Mouse (Mus musculus) heart, postnatal 36 days (tissue): ENCODE results near the gene Svop. TPM values are rescaled to one million over a fixed set of nuclear protein-coding genes. Genes with fewer than 3 reads are reported as not detected.
A peak's percentile ranks its signal among the peaks of the same experiment; 100 is the strongest.

Experiments used
- DNase-seq, 2 experiments: peaks; one replicate each; pipeline ENCODE4 v3.0.0; 2021 to 2022
- intact Hi-C: fragments of 180-260 bp; cut with DNase I; formaldehyde crosslinking; loops from one replicate; pipeline ENCODE4 v1.15.1; 2025
- total RNA-seq, 2 experiments: library from RNA; stranded (reverse); gene quantifications; 2 replicates each; pipeline ENCODE4 v1.2.3; 2021

Gene Svop
- total RNA-seq, 2 experiments from 2014 or later = not detected

DNA sequence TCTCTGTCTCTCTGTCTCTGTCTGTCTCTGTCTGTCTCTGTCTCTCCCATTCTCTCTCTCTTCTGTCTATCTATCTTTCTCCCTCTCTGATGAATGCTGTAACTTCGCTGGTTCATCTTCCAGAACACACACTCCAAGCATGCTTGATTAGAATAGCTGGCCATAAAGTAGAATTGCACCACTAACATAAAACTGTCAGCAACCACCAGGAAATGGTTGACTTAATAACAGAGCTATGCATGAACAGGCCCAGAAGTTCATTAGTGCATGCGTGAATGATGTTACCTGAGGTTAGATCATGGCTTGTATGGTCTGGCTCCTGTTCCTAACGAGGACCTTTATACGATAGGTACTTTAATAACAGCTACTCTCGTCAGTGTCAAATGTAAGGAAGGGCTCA lies 86.3 kb downstream of the Svop start:
- intact Hi-C loops = no loop called here
- DNase-seq = no peak

DNA sequence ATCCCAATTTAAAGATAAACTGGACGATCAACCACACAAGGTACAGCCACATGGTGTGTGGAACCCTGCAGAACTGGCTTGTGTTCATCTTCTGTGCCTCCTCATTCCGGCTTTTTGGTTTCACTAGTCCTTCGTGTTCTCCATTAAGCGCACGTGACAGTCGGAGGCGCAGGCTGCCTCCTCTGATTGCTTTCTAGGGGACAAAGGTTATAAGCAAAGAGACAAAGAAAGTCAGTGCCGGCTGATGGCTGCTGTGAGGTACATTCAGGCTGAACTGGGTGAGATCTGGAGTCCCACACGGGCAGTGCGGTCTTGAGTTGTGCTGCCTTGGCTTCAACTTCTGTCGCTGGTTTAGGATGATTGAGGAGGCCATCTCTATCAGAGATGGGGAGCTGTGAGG lies 86.8 kb downstream of the Svop start:
- intact Hi-C loops = no loop called here
- DNase-seq = no peak

DNA sequence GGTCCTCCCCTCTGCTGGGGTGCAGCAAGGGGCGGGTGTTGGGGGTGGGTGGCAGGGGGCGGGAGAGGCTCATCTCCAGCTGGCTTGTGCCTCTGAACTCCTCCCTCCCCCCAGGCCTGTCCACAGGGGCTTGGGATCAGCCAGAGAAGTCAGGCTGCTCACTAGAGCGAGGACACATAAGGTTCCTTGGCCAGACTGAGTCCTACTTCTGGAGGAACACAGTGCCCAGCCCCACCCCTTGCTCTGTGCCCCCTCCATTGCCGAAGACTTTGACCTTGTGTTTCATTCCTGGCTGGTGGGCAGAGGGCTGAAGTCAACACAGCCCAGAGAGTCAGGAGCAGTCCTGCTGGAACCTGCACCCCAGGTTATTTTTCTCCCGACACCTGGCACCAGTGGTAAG lies 87.8 kb downstream of the Svop start, which contains the start of gene Dao:
Dao (plus strand) TSS at position 162 of the 400 bp plus-strand sequence.
- DNase-seq = no peak
- intact Hi-C loops = no loop called here

DNA sequence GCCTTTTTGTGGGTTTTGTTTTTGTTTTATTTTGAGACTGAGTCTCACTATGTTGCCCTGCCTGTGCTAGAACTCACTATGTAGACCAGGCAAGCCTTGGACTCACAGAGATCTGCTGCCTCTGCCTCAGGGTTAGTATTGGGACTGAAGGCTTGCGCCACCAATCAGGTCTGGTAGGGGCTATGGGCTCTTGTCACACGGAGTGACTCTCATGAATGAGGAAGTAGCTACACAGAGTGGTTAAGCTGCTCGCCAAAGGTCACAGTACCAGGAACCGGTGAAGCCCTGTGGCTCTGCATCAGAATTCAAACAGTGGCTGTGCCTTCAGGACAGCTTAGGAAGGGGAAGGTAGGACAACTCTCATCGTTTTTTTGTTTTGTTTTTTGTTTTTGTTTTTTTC lies 92.0 kb downstream of the Svop start:
- intact Hi-C loops = no loop called here
- DNase-seq = no peak

DNA sequence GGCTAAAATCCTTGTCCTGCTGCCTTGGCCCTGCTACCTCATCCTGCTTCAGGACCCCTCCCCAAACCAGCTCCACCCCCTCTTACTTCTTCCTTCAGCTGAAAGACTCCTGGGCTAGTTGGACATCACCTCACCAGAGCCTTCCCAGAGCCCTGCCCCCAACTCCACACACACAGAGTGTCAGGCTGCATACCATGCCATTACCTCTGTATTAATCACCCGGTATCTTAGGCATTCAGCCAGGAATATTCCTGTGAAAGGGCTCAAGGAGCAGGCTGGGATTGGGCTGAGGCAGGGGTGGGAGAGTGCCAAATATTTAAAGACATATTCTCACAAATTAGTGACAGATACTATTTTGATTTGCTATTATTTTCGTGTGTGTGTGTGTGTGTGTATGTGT lies 94.9 kb downstream of the Svop start:
- intact Hi-C loops = no loop called here
- DNase-seq = no peak

DNA sequence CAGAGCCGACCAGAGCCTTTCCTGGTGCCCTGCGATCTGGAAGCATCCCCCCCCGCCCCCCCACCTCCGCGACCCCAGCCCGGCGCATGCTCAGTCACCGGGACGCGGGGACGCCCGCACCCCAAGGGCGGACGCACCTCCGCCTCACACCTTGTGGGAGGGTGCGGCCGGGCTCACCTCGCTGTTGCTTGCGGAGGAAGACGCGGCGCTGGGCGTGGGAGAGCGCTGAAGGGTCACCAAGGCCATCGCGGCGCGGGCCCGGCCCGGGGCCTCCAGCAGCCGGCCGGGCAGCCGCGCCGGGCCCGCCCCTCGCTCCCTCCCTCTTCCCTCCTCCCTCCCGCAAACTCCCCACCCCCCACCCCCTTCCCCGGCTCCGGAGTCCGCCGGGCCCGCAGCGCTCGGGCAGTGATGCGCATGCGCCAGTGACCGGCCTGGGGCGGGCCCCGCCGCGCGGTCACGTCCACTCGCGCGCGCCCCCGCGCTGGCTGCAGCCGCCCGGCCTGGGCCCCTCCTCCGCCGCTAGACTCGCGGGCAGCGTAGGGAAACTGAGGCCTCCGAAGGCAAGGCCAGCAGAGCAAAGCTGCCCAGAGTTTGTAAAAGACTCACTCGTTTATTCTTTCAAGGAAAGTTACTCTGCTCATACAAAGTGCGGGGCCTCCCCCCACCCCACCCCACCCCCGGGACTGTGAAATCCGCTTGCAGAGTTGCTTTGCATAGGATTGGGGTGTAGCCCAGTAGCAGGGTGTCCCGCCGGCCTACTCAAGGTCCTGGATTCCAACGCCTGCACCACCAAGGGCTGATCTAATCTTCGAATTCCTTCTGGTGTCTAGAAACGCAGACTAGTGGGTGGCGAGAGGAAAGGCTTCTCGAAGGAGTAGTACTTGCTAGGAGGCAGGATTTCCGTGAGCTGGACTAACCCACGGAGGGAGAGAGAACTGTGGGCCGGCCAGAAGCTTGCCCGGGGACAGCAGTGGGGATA lies 97.6 kb downstream of the Svop start, which contains the start of gene Ssh1:
Ssh1 (minus strand) TSS at position 408 of the 979 bp plus-strand sequence.
- intact Hi-C loops = loop anchor here (2.0 to 5.0 kb wide), 3 partner anchors 19 to 86 kb away; partner anchors contain the start of gene Coro1c
- DNase-seq = peak; percentile 94 to 95

DNA sequence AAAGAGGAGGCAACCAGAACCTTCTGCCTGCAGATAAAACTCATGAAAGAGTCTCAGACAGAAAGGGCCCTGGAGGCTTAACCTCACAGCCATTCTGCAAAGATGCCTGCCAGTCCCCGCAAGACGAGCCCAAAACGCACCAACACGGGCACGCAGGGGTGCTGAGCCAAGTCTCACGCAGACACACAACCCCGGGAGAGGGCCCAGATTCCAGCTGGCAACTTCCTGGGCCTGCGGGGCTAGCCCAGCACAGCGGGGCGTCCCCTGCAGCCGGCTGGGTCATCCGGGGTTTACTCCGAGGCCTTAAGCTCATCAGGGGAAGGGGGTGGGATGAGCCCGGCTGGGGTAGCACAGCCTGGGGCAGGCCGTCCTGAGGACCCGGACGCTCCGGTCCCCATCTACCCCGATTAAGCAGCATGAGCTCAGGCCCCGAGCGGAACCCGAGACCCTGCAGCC lies 98.3 kb downstream of the Svop start:
- peak; percentile 52 to 72 for DNase-seq
- intact Hi-C loops = loop anchor here (2.0 to 5.0 kb wide), 2 partner anchors 18 to 86 kb away; partner anchors contain the start of gene Coro1c

DNA sequence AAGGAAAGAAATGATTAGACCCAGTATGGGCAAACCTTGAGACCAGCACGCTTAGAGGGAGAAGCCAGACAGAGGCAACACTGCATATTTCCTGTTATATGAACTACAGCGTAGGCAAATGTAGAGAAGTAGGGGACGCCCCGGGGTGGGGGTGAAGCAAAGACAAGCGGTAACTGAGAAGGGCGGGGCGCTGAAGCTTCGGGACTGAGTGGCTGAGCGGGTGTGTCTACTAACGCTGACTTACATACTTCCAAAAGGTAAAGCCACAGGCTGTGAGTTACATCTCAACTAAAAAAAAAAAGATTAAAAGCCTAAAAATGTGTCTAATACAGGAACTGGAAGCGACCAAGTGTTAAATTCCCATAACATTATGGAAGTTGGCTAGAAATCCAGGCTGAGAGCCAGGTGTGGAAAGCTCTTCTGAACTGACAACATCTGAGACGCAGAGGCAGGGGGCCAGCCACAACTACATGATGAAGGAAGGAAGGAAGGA lies 99.0 kb downstream of the Svop start:
- intact Hi-C loops = loop anchor here (2.0 to 5.0 kb wide), 2 partner anchors 18 to 85 kb away; partner anchors contain the start of gene Coro1c
- DNase-seq = peak in 1 of 2 experiments; percentile 44

DNA sequence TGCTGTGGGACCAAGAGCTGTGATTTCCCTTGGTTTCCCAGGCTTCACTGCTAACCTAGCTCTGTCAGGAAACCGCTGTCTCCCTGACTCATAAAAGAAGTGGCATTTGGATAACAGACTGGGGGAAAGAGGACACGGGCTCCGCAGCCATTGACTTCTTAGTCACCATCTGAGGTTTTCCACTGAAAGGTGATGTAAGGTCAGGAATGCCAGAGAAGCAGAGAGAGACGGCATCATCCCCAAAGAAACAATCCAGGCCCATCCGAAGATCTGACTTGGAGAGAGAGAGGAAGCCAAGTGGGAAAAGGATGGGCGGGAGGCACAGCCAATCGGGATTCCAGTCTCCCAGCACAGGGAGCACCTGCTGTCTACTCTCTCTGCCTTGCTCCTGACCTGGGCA lies 100.2 kb downstream of the Svop start:
- intact Hi-C loops = loop anchor here (2.0 to 5.0 kb wide), 2 partner anchors 22 to 84 kb away; partner anchors contain the start of gene Coro1c
- DNase-seq = no peak

DNA sequence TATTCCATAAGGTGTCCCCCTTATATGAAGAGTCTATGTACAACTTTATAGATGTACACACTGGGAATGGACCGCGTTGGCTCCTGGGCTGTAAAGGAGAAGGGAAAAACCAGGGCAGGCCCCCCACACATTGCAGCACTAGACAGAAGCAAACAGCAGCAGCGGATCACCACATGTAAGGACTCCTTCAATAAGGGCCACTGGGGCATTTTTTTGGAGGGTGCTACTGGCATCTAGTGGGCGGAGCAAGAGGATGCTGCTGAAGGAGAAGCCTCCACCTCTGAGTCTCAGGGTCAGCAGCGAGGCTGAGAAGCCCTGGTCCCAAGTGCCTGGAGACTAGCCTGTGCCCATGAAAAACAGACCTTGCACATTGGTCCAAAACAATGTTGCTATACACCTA lies 100.8 kb downstream of the Svop start:
- intact Hi-C loops = loop anchor here (2.0 to 5.0 kb wide), 2 partner anchors 22 to 83 kb away; partner anchors contain the start of gene Coro1c

DNA sequence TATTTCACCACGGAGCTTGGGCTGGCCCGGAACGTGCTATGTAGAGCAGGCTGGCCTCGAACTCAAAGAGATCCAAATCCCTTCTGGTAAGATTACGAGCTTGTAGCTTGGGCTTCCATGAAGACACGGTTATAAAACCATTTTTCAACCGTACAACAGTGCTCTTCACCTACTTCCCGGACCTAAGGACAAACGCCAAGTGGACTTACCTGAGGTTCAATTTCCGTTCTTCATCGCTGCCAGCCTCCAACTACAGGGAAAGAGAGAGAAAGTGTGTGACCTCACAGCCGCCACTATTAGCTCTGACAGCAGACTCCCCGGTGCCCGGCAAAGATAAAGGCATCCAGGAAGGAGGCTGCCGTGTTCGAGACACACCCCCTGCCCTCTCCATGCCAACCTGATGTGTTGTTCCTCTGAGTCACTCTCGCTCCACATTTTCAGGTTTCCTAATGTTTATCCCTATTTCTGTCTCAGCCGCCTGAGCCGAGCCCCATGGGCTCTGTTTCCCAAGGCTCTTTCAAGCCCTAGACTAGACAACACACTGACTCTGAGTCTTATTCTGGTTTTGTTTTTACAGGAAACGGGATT lies 101.8 kb downstream of the Svop start:
- intact Hi-C loops = loop anchor here (2.0 to 5.0 kb wide), 2 partner anchors 21 to 82 kb away; partner anchors contain the start of gene Coro1c
- no peak for DNase-seq

More for the DNA sequence above, 100.8 kb downstream of the Svop start:
- DNase-seq = no peak

DNA sequence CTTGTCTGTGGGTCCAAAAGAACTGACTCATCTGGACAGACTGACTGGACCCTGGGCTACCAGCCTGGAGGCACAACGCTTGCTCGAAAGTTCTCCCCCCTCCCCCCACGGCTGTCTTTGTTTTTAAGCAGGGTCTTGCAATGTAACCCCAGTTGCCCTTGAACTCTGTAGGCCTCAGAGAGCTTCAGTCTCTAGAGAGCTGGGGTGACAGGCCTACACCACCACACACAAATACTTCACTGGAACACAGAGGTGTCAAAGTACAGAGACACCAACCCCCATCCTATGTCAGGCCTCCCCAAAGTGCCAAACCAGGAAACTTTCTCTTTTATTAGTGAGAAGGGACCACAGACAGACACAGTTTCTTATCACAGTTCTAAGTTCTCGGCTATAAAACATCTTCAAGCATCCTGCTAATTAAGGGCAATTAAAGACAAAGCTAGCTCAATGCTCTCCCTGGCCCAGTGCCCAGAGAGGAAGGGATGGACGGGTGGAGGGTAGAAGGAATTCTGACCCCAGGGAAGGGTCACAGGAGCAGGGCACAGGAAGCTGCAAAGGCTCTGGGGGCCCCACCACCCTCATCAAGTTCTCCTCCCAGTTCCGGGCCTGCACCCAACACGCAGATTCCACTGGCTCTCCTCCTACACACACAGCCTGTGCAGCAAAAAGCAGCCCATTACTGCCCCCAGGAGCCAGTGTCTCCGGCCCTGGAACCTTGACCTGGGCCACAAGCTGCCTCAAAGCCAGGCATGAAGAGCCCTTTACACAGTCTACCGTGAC lies 105.0 kb downstream of the Svop start:
- DNase-seq = peak; percentile 75
- intact Hi-C loops = loop anchor here (1.0 to 2.0 kb wide), 2 partner anchors 11 to 30 kb away; no protein-coding TSS in a partner anchor

DNA sequence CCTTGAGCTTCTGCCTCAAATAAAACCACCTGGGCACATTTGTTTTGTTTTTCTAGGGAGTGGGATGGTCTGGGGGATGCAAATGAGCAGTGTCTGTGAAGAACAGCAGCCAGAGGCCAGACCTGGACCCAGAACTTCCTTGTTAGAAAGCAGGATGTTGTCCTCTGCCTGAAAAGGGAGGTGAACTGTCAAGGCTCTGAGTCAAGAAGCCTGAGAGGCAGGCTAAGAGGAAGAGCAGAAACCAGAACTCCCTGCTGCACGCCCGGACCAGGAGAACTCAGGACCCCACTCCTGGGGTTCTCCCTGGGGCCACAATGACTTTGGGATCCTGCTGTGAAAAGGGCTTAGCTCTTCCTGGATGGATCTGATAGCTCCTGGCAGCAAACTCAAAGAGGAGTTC lies 105.6 kb downstream of the Svop start:
- intact Hi-C loops = loop anchor here (1.0 to 2.0 kb wide), 2 partner anchors 10 to 29 kb away; no protein-coding TSS in a partner anchor
- no peak for DNase-seq

DNA sequence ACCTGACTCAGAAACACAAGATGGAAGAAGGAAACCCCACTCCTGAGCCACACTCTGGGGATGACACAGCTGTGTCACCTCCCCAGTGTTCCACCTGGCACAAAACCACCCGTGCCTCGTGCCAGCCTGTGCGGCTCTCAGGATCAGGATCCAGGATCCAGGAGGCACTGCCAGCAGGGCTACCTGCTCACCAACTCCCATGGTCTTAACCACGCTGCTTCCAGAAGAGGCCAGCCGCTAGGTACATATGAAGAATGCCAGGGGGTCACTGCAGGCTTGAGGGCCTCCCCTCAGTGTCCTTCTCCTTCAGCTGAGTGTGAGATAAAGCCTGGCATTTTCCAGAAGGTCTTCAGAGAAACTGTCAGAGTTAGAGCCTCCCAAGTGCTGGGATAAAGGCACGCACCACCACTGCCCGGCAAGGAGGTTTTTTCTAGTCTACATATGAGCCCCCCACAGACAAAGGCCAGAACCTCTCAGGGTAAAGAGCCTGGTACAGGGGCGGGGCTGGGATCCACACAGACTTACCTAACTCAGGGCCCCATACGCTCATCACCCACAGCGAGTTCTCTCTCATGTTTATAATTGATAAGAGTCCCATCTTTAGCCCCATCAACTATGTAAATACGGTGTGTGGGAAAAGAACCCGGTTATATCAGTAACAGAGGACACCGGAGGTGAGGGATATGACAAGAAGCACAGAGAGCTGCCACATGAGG lies 107.2 kb downstream of the Svop start:
- intact Hi-C loops = no loop called here
- no peak for DNase-seq

DNA sequence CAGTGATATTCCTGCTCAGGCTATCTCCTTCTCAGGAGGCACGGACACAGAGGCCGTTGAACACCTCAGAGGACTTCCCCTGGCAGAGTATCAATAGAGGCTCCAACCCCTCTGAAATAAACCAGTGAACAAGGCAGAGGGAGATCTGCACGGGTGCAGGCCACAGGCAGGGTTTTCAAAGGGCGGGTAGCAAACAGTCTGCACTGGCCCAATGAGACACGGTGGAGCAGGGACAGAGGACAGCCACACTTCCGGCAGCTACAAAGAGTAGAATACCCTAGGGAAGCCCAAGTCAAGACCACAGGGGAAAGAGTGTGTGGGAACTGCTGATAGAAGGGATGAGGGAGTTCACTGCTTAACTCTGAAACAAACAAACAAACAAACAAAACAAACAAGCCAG lies 107.8 kb downstream of the Svop start:
- intact Hi-C loops = no loop called here
- no peak for DNase-seq

DNA sequence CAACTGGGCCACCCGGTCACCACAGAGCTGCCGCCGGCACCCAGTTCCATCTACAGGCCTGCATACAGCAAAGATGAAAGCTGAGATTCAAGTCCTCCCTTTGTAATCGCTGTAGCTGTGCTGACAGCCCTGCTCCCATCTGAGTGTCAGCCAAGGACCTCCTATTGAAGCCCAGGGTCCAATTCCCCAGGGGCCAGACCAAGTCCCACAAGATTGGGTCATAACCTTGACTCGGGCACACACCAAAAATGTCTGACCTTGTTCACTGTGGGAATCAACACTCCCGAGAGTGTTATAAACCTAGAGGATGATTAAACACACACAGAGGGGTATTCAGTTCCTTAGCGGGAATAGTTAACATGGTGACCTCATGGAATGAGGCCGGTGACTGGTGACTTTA lies 109.5 kb downstream of the Svop start:
- intact Hi-C loops = no loop called here
- DNase-seq = no peak

DNA sequence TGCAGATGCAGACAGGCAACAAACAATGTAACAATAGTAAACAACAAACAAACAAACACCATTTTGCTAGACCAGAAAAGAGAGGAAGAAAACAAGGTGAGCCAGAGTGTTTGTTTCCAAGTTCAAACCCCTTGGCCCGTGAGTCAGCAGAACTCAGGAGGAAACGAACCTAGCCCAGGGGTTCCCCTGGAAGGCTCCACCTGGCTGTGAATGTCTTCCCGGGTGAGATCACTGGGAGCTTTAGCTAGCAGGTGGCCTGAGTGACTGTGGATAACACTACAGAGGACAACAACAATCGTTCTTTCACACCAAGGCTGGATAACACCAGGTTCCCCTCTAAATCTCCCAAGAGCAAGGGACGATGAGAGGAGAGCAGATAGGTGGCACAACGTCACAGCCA lies 110.2 kb downstream of the Svop start:
- intact Hi-C loops = no loop called here
- no peak for DNase-seq

DNA sequence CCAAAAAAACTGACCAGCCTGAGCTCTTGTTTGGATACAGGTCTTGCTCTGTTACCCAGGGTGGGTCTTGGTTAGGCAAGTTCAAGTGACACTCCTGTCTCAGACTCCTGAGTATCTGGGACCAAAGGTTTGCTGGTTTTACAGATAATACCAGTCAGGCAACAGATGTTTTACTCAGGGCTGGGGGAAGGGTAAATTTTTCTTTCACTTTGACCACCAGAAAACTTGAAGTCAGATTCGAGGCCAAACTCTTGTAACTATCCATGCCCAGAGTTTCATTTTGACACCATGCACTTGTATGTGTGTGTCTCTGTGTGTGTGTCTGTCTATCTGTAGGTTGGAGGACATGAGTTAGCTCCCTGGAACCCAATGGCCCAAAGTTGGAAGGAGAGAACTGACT lies 110.9 kb downstream of the Svop start:
- no peak for DNase-seq
- intact Hi-C loops = no loop called here

DNA sequence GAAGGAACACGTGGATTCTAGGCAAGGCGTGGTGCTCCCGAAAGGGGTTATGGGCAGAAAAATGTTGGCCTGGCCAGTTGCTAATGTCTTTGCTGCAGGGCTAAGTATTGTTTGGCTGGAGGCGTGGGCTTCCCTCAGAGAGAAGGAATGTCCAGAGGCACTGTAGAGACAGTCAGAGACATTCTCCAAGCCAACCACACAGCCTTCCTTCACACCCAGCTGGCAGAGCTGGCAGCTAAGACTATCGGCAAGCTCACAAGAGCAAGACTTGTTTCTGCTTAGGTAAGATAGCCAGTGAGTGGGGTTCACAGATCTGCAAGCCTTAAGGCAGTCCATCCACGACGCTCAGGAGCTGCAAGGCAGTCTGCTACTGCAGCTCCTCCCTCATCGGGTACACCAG lies 114.1 kb downstream of the Svop start:
- DNase-seq = no peak
- intact Hi-C loops = loop anchor here (10.0 kb wide), 1 partner anchor 397 kb away; no protein-coding TSS in a partner anchor
